Mouse (Mus musculus): Measurements from ENCODE around the gene Med1.
"Not testable (repeated sequence)": the region's sequence is repeated elsewhere in the genome, so short reads cannot be mapped to it uniquely, and the experiment has no call there.

- TF ChIP-seq CTCF (IDR thresholded peaks at IDR 0.05; ENCODE audit: control insufficient read depth, insufficient read depth, insufficient read length); CEBPB (IDR thresholded peaks at IDR 0.05; ENCODE audit: low read depth); MYOD1 (IDR thresholded peaks at IDR 0.05; ENCODE audit: control insufficient read depth, insufficient read length, low read depth); MYOG (IDR thresholded peaks at IDR 0.05; ENCODE audit: control insufficient read depth, extremely low read depth, insufficient read length); MAX (IDR thresholded peaks at IDR 0.05): not testable (repeated sequence)
These were observed 16.6 kb upstream of the Med1 start for GRCm38 (mm10) chr11:98209661-98210060.
